Mouse (Mus musculus) frontal cortex, postnatal 10 days (tissue): ENCODE measurements around the gene Cnnm4.
"Not testable (repeated sequence)": the region's sequence is repeated elsewhere in the genome, so short reads cannot be mapped to it uniquely, and the experiment has no call there.

ENCODE experiments used
- DNase-seq, 2 experiments: peaks; one replicate each; pipeline ENCODE4 v3.0.0; 2022; ENCODE audit warnings: low spot score in 2 of 2, mixed read lengths in 1 of 2

Cnnm4 gene

DNA sequence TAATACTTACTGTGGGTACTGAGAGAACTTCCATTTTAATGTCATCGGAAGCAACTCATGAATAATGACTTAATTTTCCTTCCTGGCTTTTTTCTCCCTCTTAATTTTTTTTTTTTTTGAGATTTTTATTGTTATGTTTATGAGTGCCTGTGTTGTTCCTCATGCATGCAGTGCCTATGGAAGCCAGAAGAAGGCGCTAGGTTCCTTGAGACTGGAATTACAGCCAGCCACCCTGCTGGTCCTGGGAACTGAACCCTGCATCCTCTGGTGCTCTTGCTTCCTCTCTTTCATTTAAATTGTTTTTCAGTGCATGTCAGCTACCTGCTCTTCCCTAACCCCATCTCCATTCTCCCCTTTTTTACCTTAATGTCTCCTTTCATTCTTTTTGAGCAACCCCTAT lies 42.3 kb downstream of the Cnnm4 start:
- no peak for DNase-seq

DNA sequence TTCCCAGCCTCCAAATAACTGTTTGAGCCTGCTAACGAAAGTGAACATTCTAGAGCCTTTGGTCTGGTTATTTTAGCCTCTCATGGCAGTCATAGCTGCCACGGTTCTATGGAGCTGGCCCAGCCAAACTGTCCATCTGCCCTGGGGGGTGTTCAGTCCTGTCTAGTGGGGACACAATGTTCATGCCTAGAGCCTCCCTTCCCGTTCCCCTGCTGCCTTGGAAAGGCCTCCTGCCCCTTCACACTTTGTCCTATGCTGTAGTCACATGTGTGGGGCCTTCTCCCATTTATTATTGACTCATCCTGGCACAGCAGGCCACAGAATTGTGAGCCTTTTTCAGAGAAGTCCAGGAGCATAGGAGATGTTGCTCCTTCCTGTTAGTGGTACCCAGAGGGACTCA lies 46.8 kb downstream of the Cnnm4 start:
- DNase-seq, result no peak

DNA sequence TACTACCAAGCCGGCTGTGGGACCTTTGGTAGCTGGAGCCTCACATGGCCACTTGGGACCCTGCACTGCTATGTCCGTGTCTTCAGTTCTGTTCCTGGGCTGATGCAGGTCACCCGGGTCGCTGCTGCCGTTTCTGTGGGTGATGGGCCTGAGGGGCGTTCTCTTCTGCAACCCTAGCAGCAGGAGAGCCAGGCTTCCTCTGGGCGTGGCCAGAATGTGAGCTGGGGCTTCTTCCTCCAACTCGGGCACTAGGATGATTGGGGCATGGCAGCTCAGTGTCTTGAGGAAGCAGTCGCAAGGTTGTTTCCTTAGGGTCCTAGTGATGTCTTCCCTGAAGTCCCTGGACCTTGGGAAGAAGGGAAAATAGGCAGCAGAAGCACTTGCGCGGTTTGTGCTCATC lies 48.2 kb downstream of the Cnnm4 start:
- no peak for DNase-seq

DNA sequence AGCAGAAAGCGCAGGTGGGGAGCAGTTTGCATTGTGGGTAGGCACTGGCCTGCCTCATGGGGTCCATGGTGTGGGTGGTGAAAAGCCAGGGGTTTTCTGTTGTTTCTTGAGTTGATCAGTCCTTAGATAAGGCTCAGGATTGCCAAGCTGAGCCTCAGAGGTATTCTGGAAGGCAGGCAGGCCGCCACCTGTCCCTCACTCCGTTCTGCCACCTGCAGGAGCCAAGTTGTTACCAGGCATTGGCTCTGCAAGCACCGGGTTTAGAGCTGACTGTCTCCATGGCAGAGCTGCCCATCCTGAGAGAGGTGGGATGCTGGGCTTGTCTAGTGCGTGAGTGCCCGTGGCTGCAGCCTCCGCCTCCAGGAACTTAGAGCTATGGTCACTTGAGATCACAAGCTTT lies 50.8 kb downstream of the Cnnm4 start:
- no peak for DNase-seq

DNA sequence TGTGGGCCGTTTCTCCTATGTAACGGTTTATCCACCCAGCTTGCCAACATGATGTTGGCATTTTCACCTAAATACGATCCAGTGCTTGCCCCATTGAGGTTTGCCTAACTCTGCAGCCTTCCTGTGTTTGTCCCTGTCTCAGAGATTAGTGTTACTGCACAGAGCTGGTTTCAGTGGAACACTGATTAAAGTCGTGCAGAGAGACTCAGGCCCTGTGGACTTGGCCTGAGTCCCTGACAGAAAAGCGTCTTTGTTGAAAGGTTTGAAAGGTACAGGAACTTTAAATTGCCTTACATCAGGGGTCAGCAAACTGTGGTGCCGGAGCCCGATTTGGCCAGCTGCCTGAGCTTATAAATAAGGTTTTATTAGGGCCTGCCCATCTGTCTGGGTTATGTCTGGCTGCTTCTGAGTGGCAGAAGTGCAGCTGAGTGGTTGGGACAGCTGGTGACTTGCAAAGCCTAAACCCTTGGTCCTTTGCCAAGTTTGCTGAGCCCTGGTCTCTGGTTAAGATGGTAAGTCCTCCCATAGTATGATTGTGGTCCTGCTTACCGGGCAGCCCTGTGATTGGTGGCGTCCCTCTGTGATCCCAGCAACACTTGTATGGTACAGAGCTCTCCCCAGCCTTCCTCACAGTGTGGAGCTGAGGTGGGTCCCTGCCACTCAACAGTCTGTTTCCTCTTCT lies 52.1 kb downstream of the Cnnm4 start:
- DNase-seq, result no peak

- DNase-seq, result no peak
Observed at GRCm38 (mm10) chr1:36524058-36524457, 52.6 kb downstream of the Cnnm4 start.

- DNase-seq, result no peak
Observed at GRCm38 (mm10) chr1:36525774-36526173, 54.4 kb downstream of the Cnnm4 start.

DNA sequence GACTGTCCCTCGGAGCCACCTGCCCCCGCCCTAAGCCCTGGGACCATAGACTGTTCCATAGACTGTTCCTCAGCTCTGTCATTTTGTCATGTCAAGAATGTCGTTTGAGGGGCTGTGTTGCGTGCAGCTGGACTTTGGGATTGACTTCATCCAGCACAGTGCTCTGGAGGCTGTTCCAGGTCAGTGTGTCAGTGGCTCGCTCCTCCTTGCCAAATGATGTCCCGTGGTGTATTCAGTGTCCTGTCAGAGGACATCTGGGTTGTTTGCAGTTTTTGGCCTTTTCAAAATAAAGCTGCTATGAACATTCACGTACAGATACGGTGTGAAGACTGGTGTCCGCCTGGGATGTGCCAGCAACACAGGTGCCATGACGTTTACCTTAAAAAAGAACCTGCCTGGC lies 55.5 kb downstream of the Cnnm4 start:
- DNase-seq, result no peak

DNA sequence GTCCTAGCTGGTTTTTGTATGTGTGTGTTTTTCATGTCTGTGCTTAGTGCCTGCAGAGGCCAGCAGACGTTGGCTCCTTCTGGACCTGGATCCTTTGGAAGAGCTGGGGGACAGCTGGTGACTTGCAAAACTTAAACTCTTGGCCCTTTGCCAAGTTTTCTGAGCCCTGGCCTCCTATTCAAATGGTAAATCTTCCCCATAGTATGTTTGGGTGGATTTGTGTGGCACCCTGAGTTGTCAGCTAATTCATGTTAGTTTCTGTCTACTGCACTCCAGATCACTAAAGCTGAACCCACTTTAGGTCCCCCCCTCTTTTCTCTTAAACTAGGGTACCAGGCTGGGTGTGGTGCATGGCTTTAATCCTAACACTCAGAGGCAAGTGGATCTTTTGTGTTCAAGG lies 56.9 kb downstream of the Cnnm4 start:
- no peak for DNase-seq

- no peak for DNase-seq
Observed at GRCm38 (mm10) chr1:36529274-36529673, 57.9 kb downstream of the Cnnm4 start.

GRCm38 (mm10) chr1:36529875-36530274 lies 58.5 kb downstream of the Cnnm4 start:
- DNase-seq, result no peak

- no peak for DNase-seq
Observed at GRCm38 (mm10) chr1:36530485-36530884, 59.1 kb downstream of the Cnnm4 start.

DNA sequence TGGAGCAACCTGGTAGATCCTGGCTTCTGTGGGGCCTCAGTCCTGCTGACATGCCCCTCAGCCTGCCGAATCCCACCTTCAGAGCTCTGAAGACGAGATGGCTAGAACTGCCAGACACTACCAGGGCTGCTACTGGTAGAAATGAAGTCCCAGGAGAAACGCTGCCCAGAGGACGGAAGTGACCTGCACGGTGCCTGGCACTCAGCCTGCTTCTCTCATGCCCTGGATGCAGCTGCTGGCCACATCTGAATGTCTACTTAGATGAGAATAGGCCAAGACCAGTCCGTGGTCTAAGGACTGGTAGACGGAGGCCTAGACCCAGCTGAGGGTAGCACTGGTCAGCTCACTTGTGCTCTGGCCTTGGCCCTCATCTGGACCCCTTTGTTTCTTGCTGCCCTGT lies 59.5 kb downstream of the Cnnm4 start:
- no peak for DNase-seq

- no peak for DNase-seq
Observed at GRCm38 (mm10) chr1:36531461-36531860, 60.0 kb downstream of the Cnnm4 start.

GRCm38 (mm10) chr1:36533546-36533945 lies 62.1 kb downstream of the Cnnm4 start:
- DNase-seq, result no peak

DNA sequence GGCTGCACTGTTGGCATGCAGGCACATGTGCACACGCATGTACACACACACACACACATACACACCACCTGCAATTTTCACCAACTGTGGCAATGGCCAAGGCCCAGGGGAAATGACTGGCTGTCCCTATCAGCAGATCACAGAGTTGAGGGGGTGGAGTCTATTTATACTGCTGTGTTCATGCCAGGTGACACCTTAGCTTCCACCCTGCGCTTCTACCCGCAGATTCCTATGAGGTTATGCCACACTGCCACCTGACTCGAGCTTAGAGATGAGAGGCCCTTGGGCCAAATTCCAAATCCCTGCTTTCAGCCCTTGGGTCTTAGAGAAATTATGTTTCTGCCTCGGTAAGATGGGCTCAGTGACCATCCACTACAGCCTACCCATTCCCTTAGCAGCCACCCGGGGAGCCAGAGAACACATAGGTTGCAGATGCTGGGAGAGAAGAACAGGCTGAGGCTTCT lies 63.2 kb downstream of the Cnnm4 start:
- no peak for DNase-seq

GRCm38 (mm10) chr1:36535477-36536396 lies 64.3 kb downstream of the Cnnm4 start:
- no peak for DNase-seq

DNA sequence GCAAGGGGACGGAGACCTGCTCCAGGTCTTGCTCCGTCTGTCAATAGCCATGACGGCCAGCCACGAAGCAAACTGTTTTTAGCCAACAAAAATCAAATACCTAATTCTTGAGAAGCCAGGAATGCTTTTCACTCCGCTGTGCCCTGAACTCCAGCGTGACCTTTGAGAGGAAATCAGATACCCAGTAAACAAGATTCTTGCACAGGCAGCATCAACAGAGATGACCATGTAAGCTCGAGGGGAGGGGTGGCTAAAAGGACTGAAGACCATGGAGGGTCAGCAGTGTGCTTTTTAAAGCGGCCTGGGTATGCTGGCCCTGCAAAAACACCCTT lies 64.9 kb downstream of the Cnnm4 start:
- no peak for DNase-seq

DNA sequence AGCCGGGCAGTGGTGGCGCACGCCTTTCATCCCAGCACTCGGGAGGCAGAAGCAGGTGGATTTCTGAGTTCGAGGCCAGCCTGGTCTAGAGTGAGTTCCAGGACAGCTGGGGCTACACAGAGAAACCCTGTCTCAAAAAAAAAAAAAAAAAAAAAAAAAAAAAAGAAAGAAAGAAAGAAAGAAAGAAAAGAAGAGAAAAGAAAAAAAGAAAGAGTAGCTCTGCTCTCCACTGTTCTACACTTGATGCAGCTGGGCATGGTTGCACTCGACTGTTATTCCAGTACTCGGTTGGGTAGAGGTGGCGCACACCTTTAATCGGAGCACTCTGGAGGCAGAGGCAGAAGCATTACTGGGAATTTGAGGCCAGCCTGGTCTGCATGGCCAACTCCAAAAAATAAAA lies 65.4 kb downstream of the Cnnm4 start, which contains the start of gene Ankrd23:
Gene Ankrd23, minus strand, starts transcription at position 101 of the 400 bp plus-strand sequence.
- not testable (repeated sequence) for DNase-seq

GRCm38 (mm10) chr1:36538727-36539126 lies 67.3 kb downstream of the Cnnm4 start:
- DNase-seq, result no peak

- no peak for DNase-seq
Observed at GRCm38 (mm10) chr1:36539186-36539585, 67.8 kb downstream of the Cnnm4 start, which contains the start of gene Gm42417. Gm42417 (minus strand) TSS chr1:36539429.

DNA sequence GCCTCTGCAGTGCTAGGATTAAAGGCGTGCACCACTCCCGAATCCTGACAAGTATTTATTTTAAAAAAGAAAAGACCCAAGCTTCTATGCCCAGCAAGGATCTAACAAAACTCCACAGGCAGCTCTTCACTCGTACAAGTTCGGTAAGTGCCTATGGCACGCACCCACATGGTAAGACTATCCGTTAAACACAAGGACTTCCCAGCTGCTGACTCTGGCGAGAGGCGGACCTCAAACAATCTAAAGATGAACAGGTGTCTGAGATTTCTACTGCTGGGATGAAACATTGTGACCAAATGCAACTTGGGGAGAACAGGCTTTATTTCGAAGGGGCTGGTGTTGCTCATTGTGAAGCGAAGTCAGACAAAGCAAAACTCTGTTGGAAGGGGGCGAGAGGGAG lies 68.7 kb downstream of the Cnnm4 start:
- no peak for DNase-seq

GRCm38 (mm10) chr1:36540807-36541206 lies 69.4 kb downstream of the Cnnm4 start:
- no peak for DNase-seq
